Mouse (Mus musculus): ENCODE data around the gene Plac9b. TPM values are rescaled to one million over a fixed set of nuclear protein-coding genes. Genes with fewer than 3 reads are reported as not detected.

The Plac9b gene
- polyA plus RNA-seq (2012; rRNA removed): 2.0 and 3.3 TPM in 2 replicates

GRCm38 (mm10) chr14:26182380-26182779 lies at the start of gene Plac9b:
Plac9b (minus strand) TSS chr14:26182480.

GRCm38 (mm10) chr14:26206926-26207247 lies 24.6 kb upstream of the Plac9b start, which contains the start of gene Tmem254b:
Tmem254b (minus strand) TSS chr14:26207041.

GRCm38 (mm10) chr14:26118150-26118549 lies 64.1 kb downstream of the Plac9b start, which contains the start of gene Duxbl2:
Duxbl2 (plus strand) TSS chr14:26118349.

Other genes with a start within 250 kb of the Plac9b start
- gene Cphx1, start 244.2 kb downstream of the Plac9b start, polyA plus RNA-seq (2012; rRNA removed): 0.35 TPM in 1 of 2 replicates, not detected in the other
- 0.12 and 0.18 TPM in 2 replicates for gene Duxbl1, start 203.9 kb downstream of the Plac9b start, polyA plus RNA-seq (2012; rRNA removed)
- 8.0 and 9.0 TPM in 2 replicates for gene Gm9780, start 139.8 kb downstream of the Plac9b start, polyA plus RNA-seq (2012; rRNA removed)
- gene Tmem254c, start 115.1 kb downstream of the Plac9b start, polyA plus RNA-seq (2012; rRNA removed): 13.1 and 17.1 TPM in 2 replicates
- 0.12 and 0.23 TPM in 2 replicates for gene Cphx2, start 101.0 kb downstream of the Plac9b start, polyA plus RNA-seq (2012; rRNA removed)
- gene Cphx3, start 100.2 kb downstream of the Plac9b start, polyA plus RNA-seq (2012; rRNA removed): 0.03 and 0.29 TPM in 2 replicates
- not detected in 2 replicates for gene Duxbl2, start 64.1 kb downstream of the Plac9b start, polyA plus RNA-seq (2012; rRNA removed)
- 17.6 and 18.6 TPM in 2 replicates for gene Tmem254b, start 24.6 kb upstream of the Plac9b start, polyA plus RNA-seq (2012; rRNA removed)
- 0.08 TPM in 1 of 2 replicates, not detected in the other for gene Duxbl3, start 75.5 kb upstream of the Plac9b start, polyA plus RNA-seq (2012; rRNA removed)

All from liver, embryonic 18 days (tissue).